Mouse (Mus musculus) midbrain, embryonic 10.5 days (tissue): ENCODE measurements at regions not wholly inside any gene's neighbourhood (a gene's known extent, or its start where the extent isn't known, plus 50 kb on each side); places are given as distances from the start of the nearest gene placed in this dataset.
A peak's percentile ranks its signal among the peaks of the same experiment; 100 is the strongest.

Source experiments
- DNase-seq: peaks from one replicate; pipeline ENCODE4 v3.0.0-alpha.2; 2017; ENCODE audit warnings: low spot score
- H3K27ac ChIP-seq: fragments of 300-500 bp; sonication (generic); replicated peaks from 2 replicates; pipeline ENCODE4 v1.5.1; 2016; ENCODE audit warnings: mild to moderate bottlenecking
- H3K27me3 ChIP-seq: fragments of 300-500 bp; sonication (generic); 2 replicates; pipeline ENCODE4 v1.6.1; 2016; ENCODE audit warnings: low read depth, mild to moderate bottlenecking; ENCODE audit not compliant: poor library complexity, severe bottlenecking
- H3K36me3 ChIP-seq: fragments of 300-500 bp; sonication (generic); 2 replicates; pipeline ENCODE4 v1.6.1; 2016; ENCODE audit warnings: mild to moderate bottlenecking, moderate library complexity
- H3K4me1 ChIP-seq: fragments of 300-500 bp; sonication (generic); 2 replicates; pipeline ENCODE4 v1.6.1; 2016
- H3K4me3 ChIP-seq: fragments of 300-500 bp; sonication (generic); 2 replicates; pipeline ENCODE4 v1.5.1; 2016; ENCODE audit warnings: mild to moderate bottlenecking, moderate library complexity
- H3K9me3 ChIP-seq: fragments of 300-500 bp; sonication (generic); replicated peaks from 2 replicates; pipeline ENCODE4 v1.6.1; 2016; ENCODE audit warnings: mild to moderate bottlenecking
- WGBS: fragments of 180-500 bp; shearing (Covaris S2); methylation state at CpG from one replicate; pipeline ENCODE4 v1.1.7; 2016; 5-methylcytosine and 5-hydroxymethylcytosine counted together

DNA sequence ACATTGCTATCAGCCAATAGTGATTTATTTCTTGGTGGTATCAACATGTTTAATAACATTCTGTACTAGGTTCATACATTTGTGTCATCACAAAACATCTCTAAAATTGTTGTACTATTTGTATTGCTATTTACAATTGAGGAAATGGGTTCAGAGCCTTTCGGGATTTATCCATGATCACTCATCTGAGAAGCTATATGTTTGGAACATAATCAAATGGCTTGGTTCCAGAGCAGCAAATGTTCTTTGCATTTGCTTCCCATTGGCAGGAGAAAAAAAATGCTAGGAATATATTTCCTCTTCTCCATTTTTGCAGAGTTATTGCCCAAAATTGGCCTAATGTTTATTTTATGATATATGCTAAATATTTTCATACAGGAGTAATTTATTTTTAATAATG is 537.3 kb downstream of the Olfm4 start:
- DNase-seq = no peak
- H3K36me3 ChIP-seq = no peaks in the 10 kb centered on the region
- WGBS = 87% methylated on average over 1 of the region's 1 CpGs
- no peak overlapping the region for H3K4me3 ChIP-seq
- no peaks in the 10 kb centered on the region for H3K9me3 ChIP-seq
- H3K4me1 ChIP-seq = no peaks in the 10 kb centered on the region
- H3K27ac ChIP-seq = no peak overlapping the region
- peaks cover 8% of the 10 kb centered on the region; the same call in 1 of the 2 replicates for H3K27me3 ChIP-seq

DNA sequence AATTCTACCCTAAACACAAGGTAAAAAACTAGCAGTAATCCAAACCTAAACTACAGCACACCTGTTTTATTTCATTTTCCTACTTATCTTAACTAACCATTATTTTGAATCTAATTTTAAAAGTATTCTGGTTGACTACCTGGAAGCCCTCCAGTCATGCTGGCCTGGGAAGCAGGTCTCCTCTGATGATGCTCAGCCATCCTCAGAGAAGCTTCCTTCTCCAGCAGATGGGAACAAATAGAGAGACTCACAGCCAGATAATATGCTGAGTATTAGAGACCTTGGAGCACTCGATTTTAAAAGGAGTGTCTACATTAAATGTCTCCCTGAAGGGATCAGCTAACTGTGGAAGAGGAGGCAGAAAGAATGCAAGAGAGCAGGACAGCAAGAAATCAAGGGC is 537.8 kb downstream of the Olfm4 start:
- no peaks in the 10 kb centered on the region for H3K9me3 ChIP-seq
- no peak overlapping the region for H3K27ac ChIP-seq
- H3K4me3 ChIP-seq = no peak overlapping the region
- no peak for DNase-seq
- peaks cover 11% of the 10 kb centered on the region; the same call in 1 of the 2 replicates for H3K27me3 ChIP-seq
- 87% methylated on average over 1 of the region's 1 CpGs for WGBS
- no peaks in the 10 kb centered on the region for H3K36me3 ChIP-seq
- H3K4me1 ChIP-seq = no peaks in the 10 kb centered on the region

DNA sequence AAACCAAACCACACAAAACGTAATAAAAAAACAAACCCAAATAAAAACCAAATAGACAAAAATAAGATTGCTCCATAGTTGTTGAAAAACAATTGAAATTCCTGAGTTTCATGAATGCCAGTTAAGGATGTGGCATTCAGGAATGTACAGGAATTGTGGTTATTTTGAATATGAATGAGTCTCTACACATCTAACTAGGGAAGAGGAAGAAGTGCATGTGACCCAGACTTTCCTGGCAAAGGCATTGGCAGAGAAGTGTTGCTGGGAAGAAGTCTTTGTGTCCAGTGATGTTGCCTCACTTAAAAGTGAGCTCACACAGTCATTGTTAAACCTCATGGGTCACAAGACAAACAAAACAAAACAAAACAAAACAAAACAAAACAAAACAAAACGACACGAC is 538.7 kb downstream of the Olfm4 start:
- no peaks in the 10 kb centered on the region for H3K36me3 ChIP-seq
- no peak for DNase-seq
- 88% methylated on average over 3 of the region's 3 CpGs for WGBS
- H3K9me3 ChIP-seq = no peaks in the 10 kb centered on the region
- peaks cover 16% of the 10 kb centered on the region; the same call in 1 of the 2 replicates for H3K27me3 ChIP-seq
- H3K4me3 ChIP-seq = no peak overlapping the region
- no peak overlapping the region for H3K27ac ChIP-seq
- H3K4me1 ChIP-seq = peaks cover 2% of the 10 kb centered on the region

DNA sequence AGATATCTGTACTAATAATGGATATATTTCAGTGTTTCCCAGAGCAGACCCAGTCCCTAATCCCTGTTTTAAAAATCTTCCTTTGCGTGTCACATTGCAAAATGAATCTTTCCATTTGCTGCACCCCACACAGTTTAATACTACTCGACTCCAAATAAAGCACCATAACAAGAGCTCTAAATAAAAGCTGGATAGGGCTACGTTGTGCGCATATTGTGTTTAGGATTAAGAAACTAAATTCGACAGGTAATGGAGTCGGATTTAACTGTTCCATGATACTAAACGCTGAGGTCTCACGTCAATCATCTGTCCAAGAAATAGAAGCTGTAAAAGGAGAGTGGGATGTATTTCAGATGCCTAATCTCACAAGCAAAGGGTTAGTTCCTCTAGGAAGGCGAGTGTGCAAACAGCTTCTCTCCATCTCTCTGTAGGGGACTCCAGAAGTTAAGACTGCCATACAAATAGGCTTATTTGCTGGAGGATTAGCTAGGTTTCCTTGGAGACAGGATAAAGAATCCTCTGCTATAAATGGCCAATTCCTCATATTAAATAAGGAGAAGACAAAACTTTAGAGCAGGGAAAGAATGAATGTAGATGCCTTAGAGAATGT is 544.6 kb downstream of the Olfm4 start:
- no peak overlapping the region for H3K27ac ChIP-seq

DNA sequence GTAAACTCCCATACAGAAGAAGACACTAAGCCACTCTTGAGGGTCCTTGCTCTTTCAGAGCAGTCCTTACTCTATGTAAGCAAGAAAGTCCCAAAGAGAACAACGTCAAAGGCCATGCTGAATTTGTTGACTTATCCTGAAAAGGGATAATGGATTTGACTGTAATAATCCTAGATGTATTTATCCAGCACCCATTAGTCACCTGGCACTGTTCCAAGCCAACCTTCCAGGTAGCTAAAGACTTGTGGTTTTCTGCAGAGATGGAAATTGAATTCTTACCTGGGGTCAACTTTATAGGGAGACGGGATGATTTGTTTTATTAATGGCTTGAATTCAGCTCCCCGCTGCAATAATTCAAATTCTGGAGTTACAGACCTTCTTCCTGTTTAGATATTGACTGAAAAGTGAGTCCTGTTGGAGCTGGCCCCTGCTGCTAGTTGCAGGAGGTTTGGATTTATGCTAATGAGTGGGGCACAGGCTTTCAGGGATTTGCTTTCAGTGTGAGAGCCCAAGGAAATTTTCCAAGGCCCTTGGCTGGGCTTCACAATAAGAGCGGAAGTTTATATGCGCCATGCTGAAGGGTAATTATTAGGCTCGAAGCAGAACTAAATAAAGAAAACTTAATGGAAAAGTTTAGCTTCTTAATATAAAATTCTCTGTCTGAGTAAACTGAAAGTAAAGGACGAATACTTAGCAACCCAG is 552.3 kb downstream of the Olfm4 start:
- Histone ChIP-seq H3K27me3 (peaks cover 9% of the 10 kb centered on the region; the same call in 1 of the 2 replicates), H3K4me1 (peaks cover 14% of the 10 kb centered on the region), H3K4me3 (0 out of 2 replicates have a peak overlapping the region, but pooled peaks have one; percentile 4), H3K36me3 (no peaks in the 10 kb centered on the region), H3K9me3 (no peaks in the 10 kb centered on the region), H3K27ac (no peak overlapping the region; the same call in 1 of the 2 replicates)
- DNase-seq = no peak
- 39% methylated on average over 7 of the region's 7 CpGs for WGBS

More for the DNA sequence above, 544.6 kb downstream of the Olfm4 start:
- whole genome bisulfite sequencing = 25% methylated on average over 9 of the region's 9 CpGs
- peaks cover 23% of the 10 kb centered on the region for H3K4me1 ChIP-seq
- H3K27me3 ChIP-seq = peaks cover 32% of the 10 kb centered on the region; the same call in 1 of the 2 replicates
- no peaks in the 10 kb centered on the region for H3K36me3 ChIP-seq
- H3K4me3 ChIP-seq = no peak overlapping the region
- DNase-seq = peak; percentile 14
- H3K9me3 ChIP-seq = no peaks in the 10 kb centered on the region

DNA sequence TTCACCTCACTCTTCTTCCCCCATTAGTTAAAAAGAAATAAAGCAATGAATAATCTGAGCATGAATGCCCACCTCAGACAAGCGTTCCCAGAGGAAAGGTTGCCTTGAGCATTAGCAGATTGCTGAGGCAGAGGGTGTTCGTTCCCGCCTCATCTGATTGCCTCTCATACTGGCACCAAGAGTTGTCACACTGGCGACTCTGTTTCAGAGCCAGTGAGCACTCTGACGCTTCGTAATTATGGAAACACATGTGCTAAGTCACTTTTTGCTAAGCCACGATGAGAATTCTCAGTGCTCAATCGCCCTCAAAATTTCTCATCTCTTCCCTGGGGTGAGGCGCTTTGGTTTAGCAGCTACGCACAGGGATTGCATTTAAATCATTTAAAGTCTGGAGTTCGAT is 576.1 kb downstream of the Olfm4 start:
- DNase-seq = no peak
- Histone ChIP-seq H3K4me3 (no peak overlapping the region), H3K36me3 (no peaks in the 10 kb centered on the region), H3K4me1 (no peaks in the 10 kb centered on the region), H3K9me3 (no peaks in the 10 kb centered on the region), H3K27me3 (no peaks in the 10 kb centered on the region), H3K27ac (no peak overlapping the region)
- WGBS = 87% methylated on average over 11 of the region's 11 CpGs
